Mouse (Mus musculus): Measurements from ENCODE around the gene Megf9. TPM values are rescaled to one million over a fixed set of nuclear protein-coding genes. Genes with fewer than 3 reads are reported as not detected.

Gene Megf9
- polyA plus RNA-seq, 1 experiment from 2014 or later, result 11.9 TPM

GRCm38 (mm10) chr4:70377359-70377758 lies 157.4 kb downstream of the Megf9 start:
- no peaks in the 10 kb centered on the region for H3K27me3 ChIP-seq (ENCODE audit: insufficient read depth, low read length)
- no peak overlapping the region for H3K4me3 ChIP-seq (ENCODE audit: low read length)
- no peaks in the 10 kb centered on the region for H3K36me3 ChIP-seq (ENCODE audit: insufficient read depth, low read length)
- H3K27ac ChIP-seq (ENCODE audit: low read length), result no peak overlapping the region
- H3K9me3 ChIP-seq (ENCODE audit: low read length), result no peaks in the 10 kb centered on the region
- no peak overlapping the region for H3K9ac ChIP-seq (replicated peaks; ENCODE audit: low read length)
- ATAC-seq (ENCODE audit: low FRiP score, low TSS enrichment), result no peak
- WGBS, result 84% methylated on average over 4 of the region's 4 CpGs
- H3K4me2 ChIP-seq (replicated peaks; ENCODE audit: low read depth, low read length), result no peak overlapping the region
- H3K4me1 ChIP-seq (ENCODE audit: insufficient read depth, low read length), result no peaks in the 10 kb centered on the region

Other genes starting within 250 kb of the Megf9 start
- gene Cdk5rap2, start 124.6 kb downstream of the Megf9 start, polyA plus RNA-seq (2015; fragmentation: Nextera tagmentation; extraction: Ambion mirVana), result 19.3 and 21.3 TPM in 2 replicates

All from kidney, embryonic 16.5 days (tissue).